Mouse (Mus musculus) liver, embryonic 12.5 days (tissue): ENCODE results near the gene BC030500. TPM values are rescaled to one million over a fixed set of nuclear protein-coding genes. Genes with fewer than 3 reads are reported as not detected.

Experiments
- ATAC-seq: fragments of 200-750 bp; cut with Nextera tagmentation; 2 replicates; pipeline ENCODE4 v1.8.0; 2017; ENCODE audit warnings: moderate number of reproducible peaks, mild to moderate bottlenecking, moderate library complexity
- H3K27ac ChIP-seq: fragments of 300-500 bp; sonication (generic); 2 replicates; pipeline ENCODE4 v1.5.1; 2016; ENCODE audit warnings: mild to moderate bottlenecking
- H3K27me3 ChIP-seq: fragments of 300-500 bp; sonication (generic); replicated peaks from 2 replicates; pipeline ENCODE4 v1.6.1; 2016; ENCODE audit warnings: mild to moderate bottlenecking, moderate library complexity
- H3K36me3 ChIP-seq: fragments of 300-500 bp; sonication (generic); 2 replicates; pipeline ENCODE4 v1.6.1; 2016; ENCODE audit warnings: mild to moderate bottlenecking, moderate library complexity
- H3K4me1 ChIP-seq: fragments of 300-500 bp; sonication (generic); 2 replicates; pipeline ENCODE4 v1.6.1; 2016
- H3K4me2 ChIP-seq: fragments of 300-500 bp; sonication (generic); 2 replicates; pipeline ENCODE4 v1.6.1; 2016; ENCODE audit warnings: mild to moderate bottlenecking, moderate library complexity
- H3K4me3 ChIP-seq: fragments of 300-500 bp; sonication (generic); 2 replicates; pipeline ENCODE4 v1.5.1; 2016; ENCODE audit warnings: mild to moderate bottlenecking, moderate library complexity
- H3K9ac ChIP-seq: fragments of 300-500 bp; sonication (generic); 2 replicates; pipeline ENCODE4 v1.6.1; 2016; ENCODE audit warnings: mild to moderate bottlenecking, moderate library complexity
- H3K9me3 ChIP-seq: fragments of 300-500 bp; sonication (generic); replicated peaks from 2 replicates; pipeline ENCODE4 v1.6.1; 2016; ENCODE audit warnings: mild to moderate bottlenecking, moderate library complexity
- WGBS: fragments of 180-500 bp; shearing (Covaris S2); methylation state at CpG from one replicate; pipeline ENCODE4 v1.1.7; 2016; ENCODE audit not compliant: insufficient replicate concordance; 5-methylcytosine and 5-hydroxymethylcytosine counted together
- polyA plus RNA-seq: library from polyadenylated mRNA; unstranded; fragments of >200 nt; fragmentation: Nextera tagmentation; extraction: Ambion mirVana; gene quantifications from 2 replicates; pipeline ENCODE4 v1.2.1, GENCODE M21; 2016

The BC030500 gene
- polyA plus RNA-seq, result not detected in 2 replicates

DNA sequence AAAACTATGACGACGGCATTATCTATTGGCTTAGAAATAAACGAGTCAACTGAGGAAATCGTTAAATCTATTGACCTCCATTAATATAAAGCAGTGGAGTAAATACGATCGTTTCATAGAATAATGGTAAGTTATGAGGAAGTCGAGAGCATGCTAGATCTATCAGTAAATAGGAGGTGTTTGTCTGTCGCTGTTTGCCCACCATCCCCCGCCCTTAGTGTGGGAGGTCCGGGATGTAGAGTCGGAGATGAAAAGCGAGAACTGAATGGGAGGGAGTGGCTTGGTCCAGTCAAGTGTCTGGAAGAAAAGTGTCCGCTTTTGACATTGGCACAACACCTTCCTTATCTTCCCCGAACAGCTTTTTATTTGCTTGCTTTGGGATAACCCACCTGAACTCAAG is at the start of gene BC030500:
Gene BC030500 (plus strand): TSS at position 79 of the 400 bp plus-strand sequence.
- ATAC-seq, result no peak
- Histone ChIP-seq H3K27ac (no peak within 1 kb of the TSS), H3K27me3 (peaks cover 27% of the 10 kb centered on the region), H3K4me3 (peak within 1 kb of the TSS; percentile 42), H3K4me2 (peak within 1 kb of the TSS; percentile 65), H3K36me3 (no peaks in the 10 kb centered on the region), H3K9ac (no peak within 1 kb of the TSS), H3K9me3 (no peaks in the 10 kb centered on the region), H3K4me1 (no peaks in the 10 kb centered on the region)
- 13% methylated on average over 14 of the region's 14 CpGs for WGBS

DNA sequence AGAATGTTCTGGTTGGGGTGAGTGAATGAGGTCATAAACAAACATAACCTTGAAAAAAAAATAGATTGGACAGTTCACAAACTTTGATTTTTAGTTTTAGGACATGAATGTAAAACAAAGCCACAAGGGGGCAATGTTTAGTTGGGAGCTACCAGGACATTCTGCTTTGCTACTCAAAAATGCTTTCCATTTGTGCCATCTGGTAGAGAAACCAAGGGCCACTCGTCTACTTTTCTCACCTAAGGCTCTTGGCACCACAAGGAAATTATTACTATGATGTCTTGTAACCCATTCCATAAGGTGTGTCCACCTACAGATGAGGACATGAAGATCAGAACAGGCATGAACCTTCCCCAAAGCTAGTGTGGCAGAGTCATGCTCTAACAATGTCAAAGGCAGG is 25.1 kb upstream of the BC030500 start:
- Histone ChIP-seq H3K9me3 (no peaks in the 10 kb centered on the region), H3K4me1 (no peaks in the 10 kb centered on the region), H3K27me3 (no peaks in the 10 kb centered on the region), H3K4me3 (no peak overlapping the region), H3K36me3 (no peaks in the 10 kb centered on the region), H3K4me2 (no peak overlapping the region), H3K9ac (no peak overlapping the region), H3K27ac (no peak overlapping the region)
- no peak for ATAC-seq
- WGBS, result 8% methylated on average over 1 of the region's 1 CpGs

DNA sequence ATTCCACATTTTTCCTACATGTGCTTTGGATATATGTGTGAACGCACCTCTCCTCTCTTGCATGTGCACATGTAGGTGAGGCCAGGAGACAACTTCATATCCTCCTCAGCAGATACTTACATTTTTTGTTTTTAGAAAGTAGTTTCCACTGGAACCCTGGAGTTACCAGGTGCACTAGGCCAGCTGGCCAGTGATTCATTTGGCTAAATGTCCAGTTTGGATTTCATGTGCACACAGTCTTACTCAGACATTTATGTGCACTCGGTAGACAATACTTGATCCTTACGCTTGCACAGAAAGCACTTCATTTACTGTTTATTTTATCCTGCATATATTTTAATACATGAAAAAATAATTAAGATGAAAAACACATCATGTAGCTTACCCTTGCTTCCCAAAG is 21.0 kb upstream of the BC030500 start:
- 83% methylated on average over 3 of the region's 3 CpGs for WGBS
- Histone ChIP-seq H3K9me3 (no peaks in the 10 kb centered on the region), H3K4me2 (no peak overlapping the region), H3K9ac (no peak overlapping the region), H3K36me3 (no peaks in the 10 kb centered on the region), H3K27me3 (no peaks in the 10 kb centered on the region), H3K4me3 (no peak overlapping the region), H3K27ac (no peak overlapping the region), H3K4me1 (no peaks in the 10 kb centered on the region)
- ATAC-seq, result no peak

DNA sequence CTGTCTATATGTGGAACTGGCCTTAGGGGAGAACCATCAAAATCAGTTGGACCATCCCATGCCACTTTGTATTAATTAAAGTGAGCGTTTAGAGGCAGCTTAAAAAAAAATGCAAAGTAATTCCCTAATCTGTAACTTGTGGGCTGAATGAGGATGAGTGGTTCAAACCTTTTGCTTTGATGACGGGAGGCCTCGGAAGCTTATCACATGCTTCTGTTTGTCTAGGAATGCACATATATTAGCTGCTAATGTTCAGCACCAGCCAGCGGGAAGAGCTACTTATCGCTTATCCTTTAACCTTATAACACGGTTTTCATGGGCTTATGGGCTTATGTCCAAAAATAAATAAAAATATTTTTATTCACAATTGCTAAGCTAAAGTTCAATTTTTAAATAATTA is 15.6 kb upstream of the BC030500 start:
- H3K4me3 ChIP-seq, result no peak overlapping the region
- 64% methylated on average over 6 of the region's 6 CpGs for WGBS
- no peaks in the 10 kb centered on the region for H3K4me1 ChIP-seq
- ATAC-seq, result no peak
- no peaks in the 10 kb centered on the region for H3K36me3 ChIP-seq
- H3K27me3 ChIP-seq, result no peaks in the 10 kb centered on the region
- H3K9me3 ChIP-seq, result no peaks in the 10 kb centered on the region
- no peak overlapping the region for H3K4me2 ChIP-seq
- H3K27ac ChIP-seq, result no peak overlapping the region
- H3K9ac ChIP-seq, result no peak overlapping the region

DNA sequence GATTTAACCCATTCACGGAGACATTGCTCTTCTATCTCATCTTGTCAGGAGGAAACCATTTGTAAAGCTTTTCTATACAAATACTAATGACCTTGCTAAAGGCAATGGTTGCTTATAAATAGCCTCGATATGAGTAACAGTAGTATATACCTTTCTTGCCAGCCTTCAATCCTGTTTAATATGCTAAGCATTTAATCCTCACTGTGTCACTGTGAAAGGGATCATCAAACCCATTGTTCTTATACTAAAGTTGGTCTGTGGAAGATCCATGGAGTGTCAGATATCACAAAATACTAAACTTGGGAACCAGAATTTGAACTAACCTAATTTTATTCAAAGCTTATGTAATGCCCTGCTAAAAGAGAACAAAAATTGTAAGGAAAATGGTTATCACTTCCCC is 7.1 kb upstream of the BC030500 start:
- H3K9me3 ChIP-seq, result no peaks in the 10 kb centered on the region
- no peaks in the 10 kb centered on the region for H3K27me3 ChIP-seq
- no peaks in the 10 kb centered on the region for H3K36me3 ChIP-seq
- H3K9ac ChIP-seq, result no peak overlapping the region
- H3K4me1 ChIP-seq, result no peaks in the 10 kb centered on the region
- no peak overlapping the region for H3K27ac ChIP-seq
- no peak for ATAC-seq
- H3K4me3 ChIP-seq, result no peak overlapping the region
- 45% methylated on average over 2 of the region's 2 CpGs for WGBS
- H3K4me2 ChIP-seq, result no peak overlapping the region

DNA sequence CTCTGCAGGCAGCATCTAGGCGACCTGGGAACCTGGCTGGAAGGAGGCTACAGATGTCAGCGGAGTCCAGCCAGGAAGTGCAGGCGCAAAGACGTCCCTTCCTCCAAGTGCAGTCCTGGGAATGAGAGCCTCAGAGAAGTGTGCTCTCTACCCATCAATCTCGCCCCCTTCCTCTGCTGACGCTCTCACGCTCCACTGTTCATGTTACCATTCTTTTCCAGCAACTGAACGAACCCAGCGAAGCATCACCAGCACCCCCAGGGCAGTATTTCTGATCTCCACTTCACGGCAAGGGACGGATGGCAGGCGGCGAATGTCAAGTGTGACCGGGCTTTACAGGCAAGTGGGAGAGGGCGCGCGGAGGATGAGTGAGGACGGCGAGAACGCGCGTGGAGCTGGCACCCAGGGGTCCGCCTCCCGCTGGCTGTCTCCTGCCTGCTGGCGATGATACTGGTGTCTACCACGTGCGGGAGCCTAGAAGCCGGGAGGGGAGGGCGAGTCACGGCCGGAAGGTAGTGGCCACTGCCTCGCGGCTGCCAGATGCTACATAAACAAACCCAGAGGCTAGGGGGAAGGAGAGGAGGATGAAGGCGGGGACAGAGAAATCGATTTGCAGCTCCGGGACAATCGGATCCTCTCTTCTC is 763 bp downstream of the BC030500 start, which contains the start of gene Galntl6:
Gene Galntl6 (minus strand): TSS at position 445 of the 644 bp plus-strand sequence.
- peak within 1 kb of the TSS; percentile 65 for H3K4me2 ChIP-seq
- no peaks in the 10 kb centered on the region for H3K9me3 ChIP-seq
- no peaks in the 10 kb centered on the region for H3K4me1 ChIP-seq
- WGBS, result 1% methylated on average over 36 of the region's 37 CpGs
- H3K27ac ChIP-seq, result no peak within 1 kb of the TSS
- H3K4me3 ChIP-seq, result peak within 1 kb of the TSS; percentile 42
- H3K27me3 ChIP-seq, result peaks cover 27% of the 10 kb centered on the region
- no peak for ATAC-seq
- no peaks in the 10 kb centered on the region for H3K36me3 ChIP-seq
- H3K9ac ChIP-seq, result no peak within 1 kb of the TSS

DNA sequence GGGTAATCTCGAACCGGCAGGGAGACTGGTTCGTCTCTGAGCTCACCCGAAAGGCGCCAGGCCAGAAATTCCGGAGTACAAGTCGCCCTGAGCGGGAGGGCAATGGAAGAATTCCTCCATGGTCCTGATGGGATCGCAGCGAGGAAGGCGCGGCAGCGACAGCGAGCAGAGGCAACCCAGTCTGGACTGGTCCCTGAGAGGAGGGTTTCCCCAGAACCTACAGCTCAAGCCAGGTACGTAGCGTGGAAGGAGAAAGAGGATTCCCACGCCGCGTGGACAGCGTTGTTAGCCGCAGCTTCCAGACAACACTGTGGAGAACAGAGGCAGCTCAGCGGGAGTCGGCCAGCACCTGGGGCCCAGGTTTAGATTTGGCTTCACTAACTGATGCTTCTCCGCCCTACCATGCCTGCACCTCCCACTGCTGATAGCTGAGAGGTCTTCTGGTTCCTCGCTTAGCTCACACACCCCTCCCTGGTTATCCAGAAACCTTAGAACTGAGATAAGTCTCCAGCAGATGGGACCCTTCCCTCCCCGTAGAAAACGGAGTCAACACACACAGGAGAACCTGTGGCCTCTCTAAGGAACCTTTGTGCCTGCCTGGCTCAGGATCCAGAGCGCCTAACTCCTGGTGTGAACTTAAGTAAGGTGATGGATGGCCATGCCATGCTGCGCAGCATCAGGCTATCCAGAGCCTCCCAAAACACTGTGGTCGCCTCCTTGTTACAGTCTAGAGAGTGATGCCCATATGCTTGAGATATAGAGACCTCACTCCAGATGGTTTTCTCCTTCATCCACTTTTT is 1.5 kb downstream of the BC030500 start:
- Histone ChIP-seq H3K36me3 (no peaks in the 10 kb centered on the region), H3K4me2 (peak overlapping the region; percentile 65), H3K4me3 (peak overlapping the region; percentile 42), H3K9ac (no peak overlapping the region), H3K4me1 (no peaks in the 10 kb centered on the region), H3K27me3 (peaks cover 27% of the 10 kb centered on the region), H3K9me3 (no peaks in the 10 kb centered on the region), H3K27ac (no peak overlapping the region)
- ATAC-seq, result no peak
- WGBS, result 3% methylated on average over 30 of the region's 30 CpGs

DNA sequence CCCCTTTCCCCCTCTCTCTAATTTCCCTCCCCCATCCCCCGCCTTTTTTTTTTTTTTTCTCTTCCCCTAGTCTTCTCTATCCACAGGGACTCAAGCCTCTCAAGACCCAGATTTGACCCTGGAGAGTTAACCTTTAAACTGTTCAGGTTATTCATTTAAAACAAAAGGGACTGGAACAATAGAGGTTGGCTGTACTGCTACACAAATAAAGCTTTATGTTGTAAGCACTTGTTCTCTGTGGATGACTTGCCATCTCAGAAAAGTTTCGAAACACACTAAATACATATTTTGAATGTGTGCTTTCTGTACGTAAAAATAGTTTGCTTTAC is 2.0 kb downstream of the BC030500 start:
- WGBS, result 69% methylated on average over 2 of the region's 3 CpGs

DNA sequence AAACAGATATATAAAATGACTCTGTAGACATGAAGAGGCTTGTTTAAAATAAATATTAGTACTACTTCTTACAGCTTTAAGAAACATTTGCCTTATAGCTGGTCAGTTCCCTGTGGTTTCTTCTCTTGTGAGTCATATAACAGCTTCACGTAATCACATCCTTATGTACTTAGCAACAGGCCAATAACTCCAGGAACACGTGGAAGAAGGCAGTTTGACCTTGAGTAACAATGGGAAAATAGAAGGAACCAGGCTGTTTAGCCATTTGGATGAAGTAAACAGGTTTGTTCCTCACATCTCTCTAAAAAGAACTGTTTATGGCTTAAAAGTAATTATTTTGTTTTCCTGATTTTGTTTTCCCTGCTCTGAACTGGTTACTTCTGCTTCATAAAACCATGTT is 3.6 kb downstream of the BC030500 start:
- ATAC-seq, result no peak
- no peaks in the 10 kb centered on the region for H3K9me3 ChIP-seq
- no peak overlapping the region for H3K9ac ChIP-seq
- peaks cover 27% of the 10 kb centered on the region for H3K27me3 ChIP-seq
- no peak overlapping the region for H3K27ac ChIP-seq
- WGBS, result 47% methylated on average over 2 of the region's 2 CpGs
- H3K4me3 ChIP-seq, result no peak overlapping the region
- no peaks in the 10 kb centered on the region for H3K4me1 ChIP-seq
- no peaks in the 10 kb centered on the region for H3K36me3 ChIP-seq
- H3K4me2 ChIP-seq, result no peak overlapping the region

More for the DNA sequence above, 2.0 kb downstream of the BC030500 start:
- no peaks in the 10 kb centered on the region for H3K4me1 ChIP-seq
- ATAC-seq, result no peak
- no peak overlapping the region for H3K4me2 ChIP-seq
- no peak overlapping the region for H3K4me3 ChIP-seq
- H3K9ac ChIP-seq, result no peak overlapping the region
- H3K9me3 ChIP-seq, result no peaks in the 10 kb centered on the region
- no peak overlapping the region for H3K27ac ChIP-seq
- H3K36me3 ChIP-seq, result no peaks in the 10 kb centered on the region
- peaks cover 27% of the 10 kb centered on the region for H3K27me3 ChIP-seq

DNA sequence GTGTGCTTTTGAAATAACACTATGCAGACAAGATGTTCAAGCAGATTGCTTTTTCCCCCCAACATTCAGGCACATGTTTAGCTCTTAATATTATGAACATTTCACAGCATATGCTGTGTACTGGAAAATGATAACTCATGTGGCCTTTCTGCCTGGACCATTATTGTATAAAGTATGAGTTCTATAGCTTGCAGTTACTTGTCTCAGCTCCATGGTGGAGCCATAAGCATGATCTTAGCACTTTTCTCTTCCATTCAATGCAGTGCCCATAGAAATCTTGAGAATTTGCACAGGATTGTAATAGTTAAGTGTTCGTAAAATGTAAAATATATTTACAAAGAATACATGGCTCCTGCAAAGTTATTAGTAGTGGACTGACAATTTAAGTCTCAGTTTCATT is 19.5 kb downstream of the BC030500 start:
- H3K27ac ChIP-seq, result no peak overlapping the region
- no peaks in the 10 kb centered on the region for H3K4me1 ChIP-seq
- 60% methylated on average over 1 of the region's 1 CpGs for WGBS
- H3K27me3 ChIP-seq, result no peaks in the 10 kb centered on the region
- no peaks in the 10 kb centered on the region for H3K36me3 ChIP-seq
- no peaks in the 10 kb centered on the region for H3K9me3 ChIP-seq
- H3K9ac ChIP-seq, result no peak overlapping the region
- no peak for ATAC-seq
- no peak overlapping the region for H3K4me3 ChIP-seq
- no peak overlapping the region for H3K4me2 ChIP-seq

DNA sequence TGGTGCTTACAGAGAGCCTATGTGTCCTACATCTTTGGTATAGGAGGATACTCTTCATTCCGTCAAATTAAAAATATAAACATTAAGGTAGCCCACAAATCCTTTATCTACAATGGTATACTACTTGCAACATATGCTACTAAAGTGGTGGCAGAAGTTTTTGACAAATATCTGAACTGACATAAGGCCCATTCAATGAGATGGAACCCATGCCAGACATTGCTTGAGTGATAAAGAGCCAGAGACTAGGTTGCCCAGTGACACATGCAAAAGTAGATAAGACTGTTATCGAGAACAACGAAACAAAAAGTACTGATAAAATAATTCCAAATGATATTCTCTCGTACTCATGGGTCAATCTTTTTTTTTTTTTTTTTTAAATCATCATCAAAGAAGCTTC is 32.2 kb downstream of the BC030500 start:
- Histone ChIP-seq H3K36me3 (no peaks in the 10 kb centered on the region), H3K4me1 (no peaks in the 10 kb centered on the region), H3K4me3 (no peak overlapping the region), H3K27me3 (no peaks in the 10 kb centered on the region), H3K27ac (no peak overlapping the region), H3K9ac (no peak overlapping the region), H3K4me2 (no peak overlapping the region), H3K9me3 (no peaks in the 10 kb centered on the region)
- no peak for ATAC-seq
- 71% methylated on average over 4 of the region's 4 CpGs for WGBS

DNA sequence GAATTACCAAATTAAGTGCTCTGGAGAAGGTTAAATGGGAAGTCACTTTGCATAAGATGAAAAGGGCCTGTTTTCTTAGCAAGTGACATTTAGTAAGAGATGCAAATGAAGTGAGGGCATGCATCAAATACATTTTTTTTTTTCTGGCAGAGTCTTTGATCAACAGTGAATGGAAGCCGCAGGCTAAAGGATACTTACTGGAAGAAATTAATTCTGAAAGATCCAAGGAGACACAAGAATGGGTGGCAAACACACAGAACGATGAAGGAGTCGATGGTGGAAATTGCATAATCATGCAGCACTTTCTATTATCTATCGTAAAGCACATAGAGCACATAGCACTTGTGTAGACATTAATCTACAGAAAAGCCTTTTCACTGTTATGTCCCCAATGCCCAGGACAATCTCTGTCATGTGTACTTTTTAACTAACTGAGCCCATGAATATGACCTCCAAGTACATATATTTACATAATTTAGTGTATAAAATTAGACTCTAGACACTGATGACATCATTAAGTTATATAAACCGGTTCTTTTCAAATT is 45.7 kb downstream of the BC030500 start:
- Histone ChIP-seq H3K27ac (no peak overlapping the region), H3K36me3 (no peaks in the 10 kb centered on the region), H3K9ac (no peak overlapping the region), H3K9me3 (no peaks in the 10 kb centered on the region), H3K4me1 (no peaks in the 10 kb centered on the region), H3K4me3 (no peak overlapping the region), H3K27me3 (no peaks in the 10 kb centered on the region), H3K4me2 (no peak overlapping the region)
- no peak for ATAC-seq
- 64% methylated on average over 5 of the region's 5 CpGs for WGBS
